Mouse (Mus musculus) thymus, postnatal 14 days (tissue): ENCODE data around the gene Lpar3.
A peak's percentile ranks its signal among the peaks of the same experiment; 100 is the strongest.
"Not testable (repeated sequence)": the region's sequence is repeated elsewhere in the genome, so short reads cannot be mapped to it uniquely, and the experiment has no call there.

ENCODE experiments used
- DNase-seq: peaks from one replicate; pipeline ENCODE4 v3.0.0; 2021

Gene Lpar3

GRCm38 (mm10) chr3:146220776-146221486 lies at the start of gene Lpar3:
Gene Lpar3 (plus strand): TSS chr3:146220963.
- DNase-seq = peak; percentile 30

- no peak for DNase-seq
Measured at GRCm38 (mm10) chr3:146173030-146173429, 47.7 kb upstream of the Lpar3 start.

GRCm38 (mm10) chr3:146174215-146174614 lies 46.5 kb upstream of the Lpar3 start:
- no peak for DNase-seq

GRCm38 (mm10) chr3:146177295-146177694 lies 43.5 kb upstream of the Lpar3 start:
- DNase-seq = no peak

GRCm38 (mm10) chr3:146177748-146178582 lies 42.8 kb upstream of the Lpar3 start:
- DNase-seq = peak; percentile 87

- no peak for DNase-seq
Measured at GRCm38 (mm10) chr3:146180341-146180740, 40.4 kb upstream of the Lpar3 start.

GRCm38 (mm10) chr3:146180986-146181385 lies 39.8 kb upstream of the Lpar3 start:
- peak; percentile 80 for DNase-seq

- peak; percentile 47 for DNase-seq
Measured at GRCm38 (mm10) chr3:146184992-146185657, 35.6 kb upstream of the Lpar3 start.

- no peak for DNase-seq
Measured at GRCm38 (mm10) chr3:146186033-146186432, 34.7 kb upstream of the Lpar3 start.

GRCm38 (mm10) chr3:146189933-146190332 lies 30.8 kb upstream of the Lpar3 start:
- DNase-seq = peak; percentile 33

GRCm38 (mm10) chr3:146192507-146192906 lies 28.3 kb upstream of the Lpar3 start:
- no peak for DNase-seq

GRCm38 (mm10) chr3:146195153-146195552 lies 25.6 kb upstream of the Lpar3 start:
- no peak for DNase-seq

- DNase-seq = no peak
Measured at GRCm38 (mm10) chr3:146196301-146196700, 24.5 kb upstream of the Lpar3 start.

GRCm38 (mm10) chr3:146196780-146197743 lies 23.7 kb upstream of the Lpar3 start:
- DNase-seq = no peak

GRCm38 (mm10) chr3:146197785-146198184 lies 23.0 kb upstream of the Lpar3 start:
- no peak for DNase-seq

- no peak for DNase-seq
Measured at GRCm38 (mm10) chr3:146198803-146199481, 21.8 kb upstream of the Lpar3 start.

GRCm38 (mm10) chr3:146199486-146199885 lies 21.3 kb upstream of the Lpar3 start:
- no peak for DNase-seq

GRCm38 (mm10) chr3:146204375-146204774 lies 16.4 kb upstream of the Lpar3 start:
- no peak for DNase-seq

- DNase-seq = no peak
Measured at GRCm38 (mm10) chr3:146205305-146205704, 15.5 kb upstream of the Lpar3 start.

- no peak for DNase-seq
Measured at GRCm38 (mm10) chr3:146206635-146207034, 14.1 kb upstream of the Lpar3 start.

- no peak for DNase-seq
Measured at GRCm38 (mm10) chr3:146207440-146207839, 13.3 kb upstream of the Lpar3 start.

- not testable (repeated sequence) for DNase-seq
Measured at GRCm38 (mm10) chr3:146209759-146210158, 11.0 kb upstream of the Lpar3 start.
